Mouse (Mus musculus) midbrain, embryonic 16.5 days (tissue): Measurements from ENCODE around the gene Stoml2. TPM values are rescaled to one million over a fixed set of nuclear protein-coding genes. Genes with fewer than 3 reads are reported as not detected.

Experiments
- ATAC-seq: fragments of 200-750 bp; cut with Nextera tagmentation; 2 replicates; pipeline ENCODE4 v1.8.0; 2017; ENCODE audit warnings: moderate TSS enrichment
- H3K27ac ChIP-seq: fragments of 300-500 bp; sonication (generic); 2 replicates; pipeline ENCODE4 v1.5.1; 2014; ENCODE audit warnings: mild to moderate bottlenecking, low read length, mixed read lengths
- H3K27me3 ChIP-seq: fragments of 300-500 bp; sonication (generic); 2 replicates; pipeline ENCODE4 v1.6.1; 2014; ENCODE audit warnings: low read depth, low read length, mixed read lengths; ENCODE audit not compliant: control insufficient read depth, insufficient read depth
- H3K36me3 ChIP-seq: fragments of 300-500 bp; sonication (generic); 2 replicates; pipeline ENCODE4 v1.6.1; 2014; ENCODE audit warnings: mild to moderate bottlenecking, low read length, moderate library complexity, mixed read lengths; ENCODE audit not compliant: control insufficient read depth, insufficient read depth
- H3K4me1 ChIP-seq: fragments of 300-500 bp; sonication (generic); 2 replicates; pipeline ENCODE4 v1.6.1; 2014; ENCODE audit warnings: mild to moderate bottlenecking, low read length, mixed read lengths; ENCODE audit not compliant: control insufficient read depth, insufficient read depth
- H3K4me2 ChIP-seq: fragments of 300-500 bp; sonication (generic); 2 replicates; pipeline ENCODE4 v1.6.1; 2014; ENCODE audit warnings: mild to moderate bottlenecking, low read length, mixed read lengths
- H3K4me3 ChIP-seq: fragments of 300-500 bp; sonication (generic); 2 replicates; pipeline ENCODE4 v1.5.1; 2014; ENCODE audit warnings: low read depth, mild to moderate bottlenecking, low read length, moderate library complexity, mixed read lengths
- H3K9ac ChIP-seq: fragments of 300-500 bp; sonication (generic); 2 replicates; pipeline ENCODE4 v1.6.1; 2014; ENCODE audit warnings: low read depth, low read length, mixed read lengths
- H3K9me3 ChIP-seq: fragments of 300-500 bp; sonication (generic); replicated peaks from 2 replicates; pipeline ENCODE4 v1.6.1; 2014; ENCODE audit warnings: mild to moderate bottlenecking, low read length, mixed read lengths; ENCODE audit not compliant: control insufficient read depth, poor library complexity, severe bottlenecking
- WGBS: fragments of 180-500 bp; shearing (Covaris S2); extraction: QIAGEN DNeasy Blood & Tissue Kit; methylation state at CpG from one replicate; pipeline ENCODE4 v1.1.7; 2014; 5-methylcytosine and 5-hydroxymethylcytosine counted together
- polyA plus RNA-seq: library from polyadenylated mRNA; unstranded; fragments of >200 nt; fragmentation: Nextera tagmentation; extraction: Ambion mirVana; gene quantifications from 2 replicates; pipeline ENCODE4 v1.2.1, GENCODE M21; 2015

The Stoml2 gene
- polyA plus RNA-seq, 1 experiment from 2014 or later: 234 TPM

DNA sequence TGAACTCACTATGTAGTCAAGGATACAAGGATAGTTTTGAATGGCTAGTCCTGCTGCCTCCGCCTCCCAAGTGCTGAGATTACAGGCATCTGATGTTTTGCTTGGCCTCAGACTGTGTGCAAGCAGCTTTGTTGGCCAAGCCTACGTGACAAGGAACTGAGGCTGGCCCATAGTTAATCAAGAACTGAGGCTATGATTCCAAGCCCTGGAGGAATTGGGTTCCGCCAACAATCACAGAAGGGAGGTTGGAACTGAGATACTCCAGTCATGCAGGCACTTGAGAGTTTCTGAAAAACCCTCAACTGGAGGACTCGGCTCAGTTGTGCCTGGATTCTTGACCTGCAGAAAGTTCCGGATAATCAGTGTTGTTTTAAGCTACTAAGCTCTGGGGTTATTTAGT lies 26.1 kb upstream of the Stoml2 start:
- Histone ChIP-seq H3K4me3 (no peak overlapping the region), H3K4me1 (peaks cover 13% of the 10 kb centered on the region), H3K9ac (no peak overlapping the region), H3K9me3 (no peaks in the 10 kb centered on the region), H3K27me3 (no peaks in the 10 kb centered on the region), H3K27ac (no peak overlapping the region), H3K36me3 (no peaks in the 10 kb centered on the region), H3K4me2 (no peak overlapping the region)
- no peak for ATAC-seq
- WGBS: 91% methylated on average over 5 of the region's 5 CpGs

DNA sequence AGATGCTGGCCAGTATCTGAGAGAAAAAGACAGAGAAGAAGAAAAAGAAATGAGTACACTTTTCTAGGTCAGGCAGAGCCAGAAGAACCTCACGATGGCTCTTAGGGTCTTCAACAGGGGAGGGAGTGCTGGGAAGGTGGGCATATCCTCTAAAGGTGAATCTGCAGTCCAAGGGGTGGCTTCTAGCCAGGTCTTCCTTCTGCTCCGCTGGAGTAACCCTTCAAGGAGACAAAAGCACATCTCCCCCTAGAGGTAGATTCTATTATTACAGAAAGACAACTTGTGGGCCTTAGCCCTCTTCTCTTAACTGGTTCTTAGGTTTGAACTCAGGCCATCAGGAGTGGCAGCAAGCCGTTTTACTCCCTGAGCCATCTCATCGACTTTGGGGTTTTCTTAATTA lies 21.1 kb upstream of the Stoml2 start:
- Histone ChIP-seq H3K36me3 (no peaks in the 10 kb centered on the region), H3K9ac (no peak overlapping the region), H3K27me3 (no peaks in the 10 kb centered on the region), H3K4me2 (no peak overlapping the region), H3K4me1 (no peaks in the 10 kb centered on the region), H3K9me3 (no peaks in the 10 kb centered on the region), H3K27ac (no peak overlapping the region), H3K4me3 (no peak overlapping the region)
- ATAC-seq: no peak
- 14% methylated on average over 4 of the region's 4 CpGs for WGBS

DNA sequence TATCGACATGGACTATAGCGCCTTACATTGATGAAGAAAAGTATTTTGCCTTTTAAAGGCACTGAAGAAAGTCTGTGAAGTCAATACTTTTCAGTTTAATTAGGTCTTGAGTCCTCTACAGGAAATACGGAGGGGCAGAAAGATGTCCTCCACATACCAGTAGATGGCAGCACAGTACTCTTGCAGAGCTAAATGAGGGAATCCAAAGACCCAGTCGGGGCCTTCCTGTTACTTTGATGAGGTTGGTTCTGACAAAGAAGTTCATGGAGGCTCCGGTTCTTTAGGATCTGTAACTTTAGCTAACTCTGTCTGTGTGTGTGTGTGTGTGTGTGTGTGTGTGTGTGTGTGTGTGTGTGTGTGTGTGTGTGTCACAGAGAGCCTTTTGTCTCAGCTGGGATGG lies 15.7 kb upstream of the Stoml2 start:
- ATAC-seq: no peak
- no peaks in the 10 kb centered on the region for H3K27me3 ChIP-seq
- WGBS: 5% methylated on average over 5 of the region's 5 CpGs
- H3K9me3 ChIP-seq: no peaks in the 10 kb centered on the region
- H3K4me2 ChIP-seq: peak overlapping the region; percentile 1; the same call in 1 of the 2 replicates
- no peaks in the 10 kb centered on the region for H3K36me3 ChIP-seq
- no peak overlapping the region for H3K27ac ChIP-seq
- H3K4me3 ChIP-seq: no peak overlapping the region
- H3K4me1 ChIP-seq: peaks cover 28% of the 10 kb centered on the region
- H3K9ac ChIP-seq: no peak overlapping the region

DNA sequence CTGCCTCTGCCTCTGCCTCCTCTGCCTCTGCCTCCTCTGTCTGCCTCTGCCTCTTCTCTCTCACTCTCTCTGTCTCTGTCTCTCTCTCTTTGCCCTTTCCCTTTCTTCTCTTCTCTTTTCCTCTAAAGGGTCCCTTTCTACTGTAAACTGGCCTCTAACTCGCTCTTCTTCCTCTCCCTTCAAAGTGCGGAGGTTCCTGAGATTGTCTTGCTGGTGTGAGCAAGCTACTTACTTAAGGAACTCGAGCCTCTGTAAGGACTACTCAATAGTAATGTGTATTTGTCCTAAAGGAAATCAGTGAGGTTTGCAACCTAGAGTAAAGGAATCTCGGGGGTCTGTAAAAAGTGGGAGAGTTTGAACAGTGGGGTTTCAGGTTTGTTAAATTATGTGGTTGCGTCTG lies 15.1 kb upstream of the Stoml2 start:
- Histone ChIP-seq H3K9ac (no peak overlapping the region), H3K36me3 (no peaks in the 10 kb centered on the region), H3K4me3 (no peak overlapping the region), H3K27me3 (no peaks in the 10 kb centered on the region), H3K9me3 (no peaks in the 10 kb centered on the region), H3K27ac (no peak overlapping the region), H3K4me2 (peak overlapping the region; percentile 65; the same call in 1 of the 2 replicates), H3K4me1 (peaks cover 28% of the 10 kb centered on the region)
- no peak for ATAC-seq
- 67% methylated on average over 5 of the region's 5 CpGs for WGBS

DNA sequence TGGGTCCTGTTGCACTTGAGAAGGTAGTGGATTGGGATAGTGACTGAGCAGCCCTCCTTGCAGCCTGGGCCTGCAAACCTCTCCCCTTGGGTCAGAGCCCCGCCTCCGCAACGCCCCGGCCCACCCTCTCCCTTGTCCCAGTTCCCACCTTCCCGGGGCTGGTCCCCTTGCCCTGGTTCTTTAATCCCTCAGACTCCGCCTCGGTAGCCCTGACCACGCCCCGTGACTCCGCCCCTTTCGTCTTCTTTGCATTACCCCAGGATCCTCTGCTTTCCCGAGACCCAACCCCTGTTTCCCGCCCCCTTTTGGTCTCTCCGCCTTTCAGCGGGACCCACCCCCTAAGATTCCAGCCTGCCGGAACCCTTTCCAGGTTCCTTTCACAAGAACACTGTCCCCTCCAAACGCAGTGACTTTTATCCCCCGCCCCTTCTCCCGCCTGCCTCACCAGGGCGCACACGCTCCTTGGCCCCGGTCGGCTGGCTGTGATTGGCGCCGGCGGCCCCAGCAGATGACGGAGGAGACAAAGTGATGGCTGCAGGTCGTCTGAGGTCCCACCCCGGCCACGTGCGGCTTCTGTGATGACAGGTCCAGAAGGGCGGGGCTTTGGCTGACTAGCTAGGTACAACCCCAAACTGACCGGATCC lies 14.3 kb upstream of the Stoml2 start, which contains the start of gene Fam214b:
Gene Fam214b (minus strand): TSS at position 562 of the 644 bp plus-strand sequence.
- Histone ChIP-seq H3K4me3 (peak within 1 kb of the TSS; percentile 51), H3K27me3 (no peaks in the 10 kb centered on the region), H3K4me2 (peak within 1 kb of the TSS; percentile 65), H3K27ac (peak within 1 kb of the TSS; percentile 91), H3K4me1 (peaks cover 30% of the 10 kb centered on the region), H3K9me3 (no peaks in the 10 kb centered on the region), H3K36me3 (no peaks in the 10 kb centered on the region), H3K9ac (peak within 1 kb of the TSS; percentile 73)
- WGBS: under 1% methylated on average over 33 of the region's 33 CpGs
- ATAC-seq: peak; percentile 87

DNA sequence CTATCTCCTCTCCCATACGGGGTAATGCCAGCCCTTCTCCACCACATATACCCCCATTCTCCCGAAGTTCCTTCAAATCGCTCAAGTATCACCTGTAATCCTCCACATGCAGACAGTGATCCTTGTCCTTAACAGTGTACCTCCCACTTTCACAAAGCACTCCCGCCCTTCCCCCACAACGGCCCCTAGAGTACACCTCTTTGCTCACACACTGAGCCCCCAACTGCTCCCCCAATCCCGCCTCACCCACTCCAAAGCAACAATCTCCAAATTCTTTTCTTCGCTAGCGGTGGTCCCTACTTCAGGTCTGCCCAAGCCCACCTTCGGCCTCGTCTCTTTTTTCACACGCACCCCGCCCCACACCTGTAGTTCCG lies 13.8 kb upstream of the Stoml2 start:
- H3K27ac ChIP-seq: peak overlapping the region; percentile 91
- 0% methylated on average over 13 of the region's 13 CpGs for WGBS

DNA sequence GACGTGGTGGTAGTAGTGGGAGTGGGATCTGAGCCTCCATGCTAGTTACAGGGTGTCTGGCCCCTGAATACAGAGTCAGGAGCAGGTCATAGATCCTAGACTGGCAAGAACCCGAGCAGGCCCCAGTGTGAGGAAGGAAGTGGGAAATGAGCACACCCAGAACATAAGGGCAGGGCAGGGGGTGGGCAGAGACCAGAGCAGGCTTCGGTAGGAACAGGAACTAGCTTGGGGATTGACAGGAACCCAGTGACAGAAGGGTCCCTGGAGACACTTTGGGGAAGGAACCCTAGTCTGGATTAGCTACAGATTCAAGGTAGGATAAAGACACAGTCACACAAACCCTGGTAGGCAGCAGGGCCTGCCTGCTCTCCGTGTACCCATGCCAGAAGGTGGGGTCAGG lies 13.2 kb upstream of the Stoml2 start:
- H3K9me3 ChIP-seq: no peaks in the 10 kb centered on the region
- 0% methylated on average over 4 of the region's 4 CpGs for WGBS
- peak overlapping the region; percentile 65 for H3K9ac ChIP-seq
- peak overlapping the region; percentile 51 for H3K4me3 ChIP-seq
- H3K4me1 ChIP-seq: peaks cover 34% of the 10 kb centered on the region
- peak overlapping the region; percentile 65 for H3K4me2 ChIP-seq
- peak overlapping the region; percentile 91 for H3K27ac ChIP-seq
- H3K36me3 ChIP-seq: no peaks in the 10 kb centered on the region
- H3K27me3 ChIP-seq: no peaks in the 10 kb centered on the region
- no peak for ATAC-seq

More for the DNA sequence above, 13.8 kb upstream of the Stoml2 start:
- H3K4me3 ChIP-seq: peak overlapping the region; percentile 51
- peak overlapping the region; percentile 65 for H3K9ac ChIP-seq
- no peaks in the 10 kb centered on the region for H3K36me3 ChIP-seq
- H3K9me3 ChIP-seq: no peaks in the 10 kb centered on the region
- peaks cover 34% of the 10 kb centered on the region for H3K4me1 ChIP-seq
- peak; percentile 18; the same call in 1 of the 2 replicates for ATAC-seq
- no peaks in the 10 kb centered on the region for H3K27me3 ChIP-seq
- H3K4me2 ChIP-seq: peak overlapping the region; percentile 65

DNA sequence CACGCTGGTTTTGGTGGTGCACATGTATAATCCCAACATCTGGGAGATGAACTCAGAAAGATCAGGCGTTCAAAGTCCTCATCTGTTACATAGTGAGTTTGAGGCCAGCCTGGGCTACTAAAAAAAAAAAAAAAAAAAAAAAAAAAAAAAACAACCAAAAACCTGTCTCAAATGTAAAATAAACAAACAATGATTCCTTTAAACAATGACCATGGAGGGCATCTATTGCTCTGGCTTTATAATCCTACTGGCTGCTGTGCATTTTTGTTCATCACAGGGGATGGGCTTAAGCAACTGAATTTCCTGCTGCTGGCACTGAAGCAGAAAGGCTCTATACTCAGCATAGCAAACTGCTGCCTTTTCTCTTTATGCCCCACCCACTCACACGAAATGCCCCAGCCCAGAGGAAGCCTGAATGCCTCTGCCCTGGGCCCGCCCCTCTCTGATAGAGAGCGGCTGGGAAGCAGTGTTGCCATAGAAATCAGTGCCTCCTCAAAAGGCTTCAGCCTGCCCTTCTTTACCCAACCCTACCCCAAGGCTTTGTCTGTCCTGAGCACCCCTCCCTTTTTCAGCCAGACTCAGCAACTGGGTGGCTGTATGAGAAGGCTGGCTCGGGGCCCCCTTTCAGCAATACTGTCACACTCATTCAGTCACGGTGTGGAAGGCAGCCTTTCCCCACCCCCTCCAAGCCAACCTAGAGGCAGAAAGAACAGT lies 12.3 kb upstream of the Stoml2 start:
- Histone ChIP-seq H3K4me1 (peaks cover 43% of the 10 kb centered on the region), H3K9ac (peak overlapping the region; percentile 65), H3K4me2 (peak overlapping the region; percentile 65), H3K27ac (peak overlapping the region; percentile 91), H3K36me3 (no peaks in the 10 kb centered on the region), H3K9me3 (no peaks in the 10 kb centered on the region), H3K27me3 (no peaks in the 10 kb centered on the region), H3K4me3 (peak overlapping the region; percentile 51)
- peak; percentile 69 for ATAC-seq
- WGBS: 5% methylated on average over 7 of the region's 7 CpGs

DNA sequence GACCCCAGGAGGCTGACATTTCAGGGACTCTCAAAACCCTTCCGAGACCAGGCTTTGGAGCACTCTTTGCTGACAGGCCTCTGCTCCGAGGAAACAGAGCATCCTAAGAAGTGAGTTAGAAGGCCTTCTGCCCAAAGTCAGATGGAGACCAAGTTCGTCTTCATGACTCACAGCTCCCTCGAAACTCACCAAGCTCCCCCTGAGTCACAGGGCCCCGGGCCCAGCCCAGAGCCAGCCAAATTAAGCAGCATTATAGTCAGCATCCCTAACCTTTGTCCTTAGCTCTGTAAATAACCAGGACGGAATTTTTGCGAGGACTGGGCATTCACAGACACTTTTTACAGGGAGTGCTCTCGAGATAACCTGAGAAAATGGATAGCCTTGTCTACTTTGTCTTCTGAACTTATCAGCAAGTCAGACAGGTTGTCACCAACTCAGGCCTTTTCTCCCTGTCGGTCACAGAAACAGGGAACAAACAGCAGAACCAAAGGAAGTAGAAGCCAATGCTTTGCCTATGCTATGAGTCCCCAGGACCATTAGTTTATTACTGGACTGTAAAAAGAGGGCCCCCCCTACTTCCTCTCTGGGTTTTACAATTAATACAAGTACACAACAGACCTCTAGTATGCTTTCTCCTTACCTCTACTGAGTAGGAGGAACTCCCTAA lies 9.5 kb upstream of the Stoml2 start:
- WGBS: 62% methylated on average over 9 of the region's 9 CpGs
- peaks cover 51% of the 10 kb centered on the region for H3K4me1 ChIP-seq
- peak overlapping the region; percentile 45; the same call in 1 of the 2 replicates for H3K27ac ChIP-seq
- no peaks in the 10 kb centered on the region for H3K9me3 ChIP-seq
- no peak overlapping the region for H3K9ac ChIP-seq
- no peaks in the 10 kb centered on the region for H3K27me3 ChIP-seq
- peak overlapping the region; percentile 22 for H3K4me2 ChIP-seq
- H3K4me3 ChIP-seq: no peak overlapping the region
- peaks cover 4% of the 10 kb centered on the region for H3K36me3 ChIP-seq
- ATAC-seq: no peak
